Mouse (Mus musculus): ENCODE measurements at regions not wholly inside any gene's neighbourhood (a gene's known extent, or its start where the extent isn't known, plus 50 kb on each side); places are given as distances from the start of the nearest gene placed in this dataset.

DNA sequence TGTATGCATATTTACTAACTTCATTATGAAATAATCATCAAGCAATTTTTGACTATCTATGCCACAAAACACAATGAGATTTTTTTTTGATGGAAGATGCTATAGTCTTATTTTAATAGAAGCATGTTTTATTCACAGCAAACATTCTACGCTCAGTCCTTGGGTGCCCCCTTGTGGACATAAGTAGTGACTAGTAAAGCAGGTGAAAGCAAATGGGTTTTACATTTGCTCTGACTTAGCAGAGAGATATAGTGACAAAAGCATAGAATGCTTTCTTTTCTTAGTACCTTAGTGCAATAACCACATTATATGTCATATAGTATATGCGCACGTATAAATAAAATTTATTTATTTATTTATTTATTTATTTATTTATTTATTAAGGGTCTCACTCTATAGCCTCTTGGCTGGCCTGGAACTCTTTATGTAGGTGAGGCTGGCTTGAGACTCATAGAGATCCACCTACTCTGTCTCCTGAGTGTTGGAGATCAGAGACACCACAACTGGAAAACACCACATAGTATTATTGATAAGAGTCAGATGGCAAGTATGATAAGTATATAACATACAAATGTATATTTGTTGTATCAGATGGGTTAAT lies 136.5 kb upstream of the Arhgap42 start:
- Histone ChIP-seq H3K4me1 (ENCODE audit: control insufficient read depth in 2 of 2, insufficient read depth in 2 of 2, low read length in 2 of 2, poor library complexity in 1 of 2) (no peaks in the 10 kb centered on the region), H3K9me3 (ENCODE audit: control insufficient read depth, insufficient read depth, low read depth, low read length) (no peaks in the 10 kb centered on the region), H3K9ac (ENCODE audit: insufficient read depth, low read depth, low read length, poor library complexity, severe bottlenecking) (no peak overlapping the region), H3K4me3 (ENCODE audit: insufficient read depth in 1 of 2, low read depth in 1 of 2, low read length in 2 of 2, poor library complexity in 1 of 2, severe bottlenecking in 1 of 2) (no peak overlapping the region), H3K36me3 (ENCODE audit: control insufficient read depth, insufficient read depth, low read length, poor library complexity, severe bottlenecking) (no peaks in the 10 kb centered on the region), H3K27ac (ENCODE audit: insufficient read depth, low read depth, low read length, poor library complexity, severe bottlenecking) (no peak overlapping the region)
- in situ Hi-C loops (cut with MboI; ENCODE audit: low sequenced_read_pairs in 2 of 2, unreplicated experiment in 2 of 2): loop anchor here (5.0 to 10.0 kb wide), 2 partner anchors 328 to 331 kb away; no protein-coding TSS in a partner anchor
- no peak for TF ChIP-seq MAFK (IDR thresholded peaks at IDR 0.05; ENCODE audit: insufficient read depth, low read depth, low read length)
- TF ChIP-seq ZC3H11A (IDR thresholded peaks at IDR 0.05; ENCODE audit: borderline replicate concordance, low read depth, low read length): peak; percentile 100
- no peak for TF ChIP-seq CHD2 (IDR thresholded peaks at IDR 0.05; ENCODE audit: low read depth, low read length)
- TF ChIP-seq HCFC1 (IDR thresholded peaks at IDR 0.05; ENCODE audit: borderline replicate concordance, insufficient read depth, low read length): no peak
- no peak for TF ChIP-seq ZNF384 (IDR thresholded peaks at IDR 0.05; ENCODE audit: low read depth, low read length)
- DNase-seq (ENCODE audit: low read depth, low spot score): peak; percentile 62

DNA sequence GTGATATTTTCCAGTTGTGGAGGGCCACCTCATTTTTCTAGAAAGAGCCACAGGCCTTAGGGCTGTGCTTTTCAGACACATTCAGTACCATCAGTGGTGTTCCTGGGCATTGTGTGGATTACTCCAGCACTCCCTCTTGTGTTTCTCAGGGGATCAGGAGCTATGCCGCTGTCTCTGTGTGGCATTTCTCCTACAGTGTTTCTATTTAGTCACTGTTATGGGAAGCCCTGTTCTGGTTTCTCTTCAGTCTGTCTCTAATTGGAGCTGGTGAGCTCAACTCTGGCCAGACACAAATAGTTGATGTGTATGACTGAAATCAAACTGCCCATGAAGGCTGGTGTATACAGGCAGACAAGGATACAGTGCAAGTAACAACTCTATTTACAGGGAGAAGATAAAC lies 133.7 kb upstream of the Arhgap42 start:
- Histone ChIP-seq H3K9me3 (ENCODE audit: control insufficient read depth, insufficient read depth, low read depth, low read length) (no peaks in the 10 kb centered on the region), H3K36me3 (ENCODE audit: control insufficient read depth, insufficient read depth, low read length, poor library complexity, severe bottlenecking) (no peaks in the 10 kb centered on the region), H3K4me1 (ENCODE audit: control insufficient read depth in 2 of 2, insufficient read depth in 2 of 2, low read length in 2 of 2, poor library complexity in 1 of 2) (no peaks in the 10 kb centered on the region), H3K27ac (ENCODE audit: insufficient read depth, low read depth, low read length, poor library complexity, severe bottlenecking) (no peak overlapping the region), H3K9ac (ENCODE audit: insufficient read depth, low read depth, low read length, poor library complexity, severe bottlenecking) (no peak overlapping the region), H3K4me3 (ENCODE audit: insufficient read depth in 1 of 2, low read depth in 1 of 2, low read length in 2 of 2, poor library complexity in 1 of 2, severe bottlenecking in 1 of 2) (no peak overlapping the region)
- DNase-seq (ENCODE audit: low read depth, low spot score): no peak
- in situ Hi-C loops (cut with MboI; ENCODE audit: low sequenced_read_pairs in 2 of 2, unreplicated experiment in 2 of 2): loop anchor here in 1 of 2 experiments (10.0 kb wide), 1 partner anchor 328 kb away; no protein-coding TSS in a partner anchor
- TF ChIP-seq MAFK (IDR thresholded peaks at IDR 0.05; ENCODE audit: insufficient read depth, low read depth, low read length) (no peak), ZC3H11A (IDR thresholded peaks at IDR 0.05; ENCODE audit: borderline replicate concordance, low read depth, low read length) (0 out of 2 replicates have a peak, but pooled peaks have one; percentile 69), HCFC1 (IDR thresholded peaks at IDR 0.05; ENCODE audit: borderline replicate concordance, insufficient read depth, low read length) (no peak), ZNF384 (IDR thresholded peaks at IDR 0.05; ENCODE audit: low read depth, low read length) (no peak), CHD2 (IDR thresholded peaks at IDR 0.05; ENCODE audit: low read depth, low read length) (no peak)

DNA sequence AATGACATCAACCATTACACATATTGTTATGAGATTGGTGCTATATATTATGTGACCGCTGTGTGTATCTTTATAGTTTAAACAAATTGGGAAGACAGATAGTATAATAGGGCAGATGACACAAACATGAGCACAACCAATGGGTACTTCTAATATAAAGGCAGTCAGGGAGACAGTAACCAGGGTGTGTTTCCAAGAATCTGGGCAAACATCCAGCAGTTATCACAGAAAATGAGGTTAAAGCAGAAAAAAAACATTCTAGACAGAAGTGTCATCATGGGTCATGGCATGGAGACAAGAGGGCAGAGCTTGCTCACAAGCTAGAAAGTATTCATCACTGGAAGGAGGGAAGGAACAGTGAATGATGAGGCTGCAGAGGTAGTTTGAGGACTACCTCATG lies 129.8 kb upstream of the Arhgap42 start:
- Histone ChIP-seq H3K9me3 (ENCODE audit: control insufficient read depth, insufficient read depth, low read depth, low read length) (no peaks in the 10 kb centered on the region), H3K4me3 (ENCODE audit: insufficient read depth in 1 of 2, low read depth in 1 of 2, low read length in 2 of 2, poor library complexity in 1 of 2, severe bottlenecking in 1 of 2) (no peak overlapping the region), H3K9ac (ENCODE audit: insufficient read depth, low read depth, low read length, poor library complexity, severe bottlenecking) (no peak overlapping the region), H3K36me3 (ENCODE audit: control insufficient read depth, insufficient read depth, low read length, poor library complexity, severe bottlenecking) (no peaks in the 10 kb centered on the region), H3K4me1 (ENCODE audit: control insufficient read depth in 2 of 2, insufficient read depth in 2 of 2, low read length in 2 of 2, poor library complexity in 1 of 2) (no peaks in the 10 kb centered on the region), H3K27ac (ENCODE audit: insufficient read depth, low read depth, low read length, poor library complexity, severe bottlenecking) (no peak overlapping the region)
- DNase-seq (ENCODE audit: low read depth, low spot score): no peak
- TF ChIP-seq CHD2 (IDR thresholded peaks at IDR 0.05; ENCODE audit: low read depth, low read length) (no peak), HCFC1 (IDR thresholded peaks at IDR 0.05; ENCODE audit: borderline replicate concordance, insufficient read depth, low read length) (no peak), ZNF384 (IDR thresholded peaks at IDR 0.05; ENCODE audit: low read depth, low read length) (no peak), MAFK (IDR thresholded peaks at IDR 0.05; ENCODE audit: insufficient read depth, low read depth, low read length) (no peak), ZC3H11A (IDR thresholded peaks at IDR 0.05; ENCODE audit: borderline replicate concordance, low read depth, low read length) (no peak)
- in situ Hi-C loops (cut with MboI; ENCODE audit: low sequenced_read_pairs in 2 of 2, unreplicated experiment in 2 of 2): no loop called here

DNA sequence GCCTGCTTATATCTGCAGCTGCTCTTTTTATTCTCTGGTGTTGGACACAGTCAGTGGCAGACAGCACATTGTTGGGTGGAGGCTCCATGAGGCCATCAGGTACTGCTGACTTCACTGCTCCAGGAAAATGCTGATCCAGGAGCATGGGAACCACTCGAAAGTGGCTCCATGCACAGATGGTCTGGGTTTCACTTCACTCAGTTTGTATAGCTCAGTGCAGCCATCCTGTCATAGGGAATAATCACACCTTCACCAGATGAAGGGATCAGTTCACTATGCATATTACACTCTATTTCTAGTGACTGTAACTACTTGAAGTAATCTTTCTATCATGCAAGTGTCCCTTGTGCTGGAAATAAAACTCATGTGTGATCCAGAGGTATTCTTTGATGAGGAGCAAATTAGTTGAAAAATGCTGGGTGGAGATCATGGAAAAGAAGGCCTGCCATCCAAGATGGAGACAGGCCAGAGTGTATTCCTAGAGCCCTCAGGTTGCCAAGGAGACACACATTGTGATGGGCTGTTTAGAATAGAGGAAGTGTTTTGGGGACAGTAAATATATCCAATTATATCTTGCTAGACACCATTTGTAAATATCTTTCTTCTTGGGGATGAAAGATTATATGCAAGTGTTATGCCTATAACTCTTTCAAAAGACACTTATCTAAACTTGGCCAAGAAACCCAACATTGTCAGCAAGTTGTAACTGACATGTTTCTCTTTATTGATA lies 103.7 kb upstream of the Arhgap42 start:
- DNase-seq (ENCODE audit: low read depth, low spot score): no peak
- no peak for TF ChIP-seq CHD2 (IDR thresholded peaks at IDR 0.05; ENCODE audit: low read depth, low read length)
- TF ChIP-seq ZNF384 (IDR thresholded peaks at IDR 0.05; ENCODE audit: low read depth, low read length): no peak
- TF ChIP-seq HCFC1 (IDR thresholded peaks at IDR 0.05; ENCODE audit: borderline replicate concordance, insufficient read depth, low read length): no peak
- TF ChIP-seq MAFK (IDR thresholded peaks at IDR 0.05; ENCODE audit: insufficient read depth, low read depth, low read length): no peak
- no peak for TF ChIP-seq ZC3H11A (IDR thresholded peaks at IDR 0.05; ENCODE audit: borderline replicate concordance, low read depth, low read length)
- in situ Hi-C loops (cut with MboI; ENCODE audit: low sequenced_read_pairs in 2 of 2, unreplicated experiment in 2 of 2): no loop called here

More for the DNA sequence above, 103.7 kb upstream of the Arhgap42 start:
- no peaks in the 10 kb centered on the region for H3K4me1 ChIP-seq (ENCODE audit: control insufficient read depth in 2 of 2, insufficient read depth in 2 of 2, low read length in 2 of 2, poor library complexity in 1 of 2)
- no peaks in the 10 kb centered on the region for H3K9me3 ChIP-seq (ENCODE audit: control insufficient read depth, insufficient read depth, low read depth, low read length)
- H3K27ac ChIP-seq (ENCODE audit: insufficient read depth, low read depth, low read length, poor library complexity, severe bottlenecking): no peak overlapping the region
- H3K4me3 ChIP-seq (ENCODE audit: insufficient read depth in 1 of 2, low read depth in 1 of 2, low read length in 2 of 2, poor library complexity in 1 of 2, severe bottlenecking in 1 of 2): no peak overlapping the region
- H3K9ac ChIP-seq (ENCODE audit: insufficient read depth, low read depth, low read length, poor library complexity, severe bottlenecking): no peak overlapping the region
- no peaks in the 10 kb centered on the region for H3K36me3 ChIP-seq (ENCODE audit: control insufficient read depth, insufficient read depth, low read length, poor library complexity, severe bottlenecking)
